Mouse (Mus musculus): Measurements from ENCODE around the gene Fam20c.

The Fam20c gene

GRCm38 (mm10) chr5:138756311-138757085 is 2.2 kb downstream of the Fam20c start:
- DNase-seq (ENCODE audit: low read depth): no peak

GRCm38 (mm10) chr5:138757135-138757534 is 2.8 kb downstream of the Fam20c start:
- no peak for DNase-seq (ENCODE audit: low read depth)

GRCm38 (mm10) chr5:138757616-138758015 is 3.3 kb downstream of the Fam20c start:
- no peak for DNase-seq (ENCODE audit: low read depth)

GRCm38 (mm10) chr5:138758533-138758932 is 4.2 kb downstream of the Fam20c start:
- no peak for DNase-seq (ENCODE audit: low read depth)

- DNase-seq (ENCODE audit: low read depth): no peak
These were observed 7.6 kb downstream of the Fam20c start for GRCm38 (mm10) chr5:138761836-138762334.

GRCm38 (mm10) chr5:138762361-138762760 is 8.0 kb downstream of the Fam20c start:
- no peak for DNase-seq (ENCODE audit: low read depth)

GRCm38 (mm10) chr5:138764601-138765000 is 10.3 kb downstream of the Fam20c start:
- no peak for DNase-seq (ENCODE audit: low read depth)

- no peak for DNase-seq (ENCODE audit: low read depth)
These were observed 13.3 kb downstream of the Fam20c start for GRCm38 (mm10) chr5:138767650-138768049.

GRCm38 (mm10) chr5:138768704-138769103 is 14.4 kb downstream of the Fam20c start:
- DNase-seq (ENCODE audit: low read depth): no peak

- no peak for DNase-seq (ENCODE audit: low read depth)
These were observed 14.8 kb downstream of the Fam20c start for GRCm38 (mm10) chr5:138769126-138769525.

GRCm38 (mm10) chr5:138775096-138775495 is 20.8 kb downstream of the Fam20c start:
- no peak for DNase-seq (ENCODE audit: low read depth)

GRCm38 (mm10) chr5:138776346-138776745 is 22.0 kb downstream of the Fam20c start:
- DNase-seq (ENCODE audit: low read depth): no peak

- no peak for DNase-seq (ENCODE audit: low read depth)
These were observed 24.6 kb downstream of the Fam20c start for GRCm38 (mm10) chr5:138778731-138779463.

- DNase-seq (ENCODE audit: low read depth): no peak
These were observed 25.3 kb downstream of the Fam20c start for GRCm38 (mm10) chr5:138779655-138780054.

- no peak for DNase-seq (ENCODE audit: low read depth)
These were observed 28.4 kb downstream of the Fam20c start for GRCm38 (mm10) chr5:138782697-138783096.

- DNase-seq (ENCODE audit: low read depth): no peak
These were observed 28.9 kb downstream of the Fam20c start for GRCm38 (mm10) chr5:138783181-138783580.

- no peak for DNase-seq (ENCODE audit: low read depth)
These were observed 31.7 kb downstream of the Fam20c start for GRCm38 (mm10) chr5:138785986-138786515.

GRCm38 (mm10) chr5:138787648-138788047 is 33.3 kb downstream of the Fam20c start:
- DNase-seq (ENCODE audit: low read depth): no peak

- DNase-seq (ENCODE audit: low read depth): no peak
These were observed 34.3 kb downstream of the Fam20c start for GRCm38 (mm10) chr5:138788481-138789211.

GRCm38 (mm10) chr5:138790954-138791480 is 36.7 kb downstream of the Fam20c start:
- DNase-seq (ENCODE audit: low read depth): no peak

- DNase-seq (ENCODE audit: low read depth): no peak
These were observed 47.3 kb downstream of the Fam20c start for GRCm38 (mm10) chr5:138801588-138802116.

- no peak for DNase-seq (ENCODE audit: low read depth)
These were observed 50.0 kb downstream of the Fam20c start for GRCm38 (mm10) chr5:138804286-138804685.

All from c-Kit-positive CD71-negative TER-119-negative erythroid progenitor cells, embryonic 14.5 days (primary cell).